Mouse (Mus musculus) limb, embryonic 15.5 days (tissue): ENCODE data around the gene Gm11639. TPM values are rescaled to one million over a fixed set of nuclear protein-coding genes. Genes with fewer than 3 reads are reported as not detected.
A peak's percentile ranks its signal among the peaks of the same experiment; 100 is the strongest.

Experiments
- ATAC-seq: fragments of 200-750 bp; cut with Nextera tagmentation; 2 replicates; pipeline ENCODE4 v1.8.0; 2017; ENCODE audit warnings: low read depth, moderate TSS enrichment; ENCODE audit not compliant: insufficient number of reproducible peaks, low FRiP score, low TSS enrichment
- H3K27ac ChIP-seq: fragments of 300-500 bp; sonication (generic); 2 replicates; pipeline ENCODE4 v1.5.1; 2015; ENCODE audit warnings: moderate library complexity, mild to moderate bottlenecking, inconsistent platforms
- H3K27me3 ChIP-seq: fragments of 300-500 bp; sonication (generic); 2 replicates; pipeline ENCODE4 v1.6.1; 2015; ENCODE audit warnings: inconsistent platforms
- H3K36me3 ChIP-seq: fragments of 300-500 bp; sonication (generic); 2 replicates; pipeline ENCODE4 v1.6.1; 2015; ENCODE audit warnings: inconsistent platforms
- H3K4me1 ChIP-seq: fragments of 300-500 bp; sonication (generic); 2 replicates; pipeline ENCODE4 v1.6.1; 2015; ENCODE audit warnings: inconsistent platforms
- H3K4me2 ChIP-seq: fragments of 300-500 bp; sonication (generic); 2 replicates; pipeline ENCODE4 v1.6.1; 2015; ENCODE audit warnings: mild to moderate bottlenecking, inconsistent platforms
- H3K4me3 ChIP-seq: fragments of 300-500 bp; sonication (generic); 2 replicates; pipeline ENCODE4 v1.5.1; 2015; ENCODE audit warnings: mild to moderate bottlenecking, inconsistent platforms
- H3K9ac ChIP-seq: fragments of 300-500 bp; sonication (generic); 2 replicates; pipeline ENCODE4 v1.6.1; 2015; ENCODE audit warnings: inconsistent platforms
- H3K9me3 ChIP-seq: fragments of 300-500 bp; sonication (generic); 2 replicates; pipeline ENCODE4 v1.6.1; 2016; ENCODE audit warnings: inconsistent platforms
- WGBS: fragments of 180-500 bp; shearing (Covaris S2); methylation state at CpG from one replicate; pipeline ENCODE4 v1.1.7; 2015; 5-methylcytosine and 5-hydroxymethylcytosine counted together
- polyA plus RNA-seq: library from polyadenylated mRNA; unstranded; fragments of >200 nt; fragmentation: Nextera tagmentation; extraction: Ambion mirVana; gene quantifications from 2 replicates; pipeline ENCODE4 v1.2.1, GENCODE M21; 2015

Gene Gm11639
- polyA plus RNA-seq, 1 experiment from 2014 or later = not detected

DNA sequence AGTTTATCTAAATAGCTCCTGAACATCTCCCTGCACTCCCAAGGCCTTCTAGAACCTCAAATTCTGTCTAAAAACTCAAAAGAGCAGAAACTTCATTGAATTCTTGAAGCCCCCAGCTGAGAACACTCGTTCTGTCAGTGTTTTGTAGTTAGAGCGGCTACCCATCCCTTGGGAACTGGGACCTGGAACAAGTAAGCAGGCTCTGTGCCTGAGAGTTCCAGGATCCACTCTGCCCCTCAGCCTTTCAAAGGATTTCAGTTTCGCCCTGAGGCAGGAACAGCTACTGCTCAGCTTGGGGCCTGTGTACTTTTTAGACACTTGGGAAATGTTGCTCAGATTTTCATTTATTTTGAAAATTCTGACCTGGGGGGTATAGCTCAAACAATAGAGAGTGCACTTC is 461.1 kb downstream of the Gm11639 start, which contains the start of gene Gm10842:
Gm10842 (plus strand) TSS at position 301 of the 400 bp plus-strand sequence.
- Histone ChIP-seq H3K4me3 (no peak within 1 kb of the TSS), H3K27ac (no peak within 1 kb of the TSS), H3K4me1 (peaks cover 5% of the 10 kb centered on the region), H3K36me3 (peaks cover 4% of the 10 kb centered on the region; the same call in 1 of the 2 replicates), H3K4me2 (no peak within 1 kb of the TSS), H3K9me3 (no peaks in the 10 kb centered on the region), H3K9ac (no peak within 1 kb of the TSS), H3K27me3 (peaks cover 3% of the 10 kb centered on the region; the same call in 1 of the 2 replicates)
- no peak for ATAC-seq
- 62% methylated on average over 3 of the region's 3 CpGs for WGBS

DNA sequence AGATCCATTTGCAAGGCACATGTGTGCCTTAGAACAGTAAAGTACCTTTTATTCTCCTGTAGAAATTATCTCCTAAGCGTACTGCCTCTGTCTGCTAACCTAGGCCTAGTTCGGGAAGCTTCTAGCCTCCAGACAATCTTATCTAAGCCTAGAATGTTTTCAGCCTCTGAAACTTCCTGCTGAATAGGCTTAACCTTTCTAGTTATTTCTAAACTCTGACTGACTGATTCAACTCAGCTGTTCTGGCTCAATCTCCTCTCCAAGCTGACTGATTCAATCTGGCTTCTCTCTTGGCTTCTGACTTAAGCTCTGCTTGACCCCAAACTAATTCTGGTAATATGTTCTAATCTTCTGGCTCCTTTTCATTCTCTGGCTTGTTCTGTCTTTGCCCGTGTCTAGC is 463.8 kb downstream of the Gm11639 start:
- no peak for ATAC-seq
- no peaks in the 10 kb centered on the region for H3K36me3 ChIP-seq
- no peak overlapping the region for H3K27ac ChIP-seq
- H3K4me2 ChIP-seq = no peak overlapping the region
- H3K27me3 ChIP-seq = peaks cover 3% of the 10 kb centered on the region; the same call in 1 of the 2 replicates
- no peak overlapping the region for H3K9ac ChIP-seq
- WGBS = 70% methylated on average over 3 of the region's 3 CpGs
- H3K9me3 ChIP-seq = no peaks in the 10 kb centered on the region
- H3K4me3 ChIP-seq = no peak overlapping the region
- H3K4me1 ChIP-seq = peaks cover 17% of the 10 kb centered on the region

DNA sequence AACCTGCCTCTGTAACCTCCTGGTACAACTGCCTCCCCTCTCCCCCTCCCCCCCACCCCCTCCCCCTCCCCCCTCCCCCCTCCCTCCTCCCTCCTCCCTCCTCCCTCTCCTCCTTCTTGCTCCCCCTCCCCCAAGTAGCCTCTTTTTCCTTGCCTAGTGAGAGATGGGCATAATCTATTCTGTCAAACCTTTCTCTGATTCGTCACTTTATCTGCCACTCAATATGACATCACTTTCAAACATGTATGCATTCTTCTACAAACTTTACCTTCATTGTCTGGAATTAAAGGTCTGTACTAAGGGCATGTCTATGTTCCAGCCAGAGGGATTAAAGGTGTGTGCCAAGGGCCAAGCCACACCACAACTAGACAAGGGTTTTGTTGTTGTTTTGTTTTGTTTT is 464.3 kb downstream of the Gm11639 start:
- H3K4me1 ChIP-seq = peaks cover 17% of the 10 kb centered on the region
- no peaks in the 10 kb centered on the region for H3K9me3 ChIP-seq
- H3K27ac ChIP-seq = no peak overlapping the region
- H3K9ac ChIP-seq = no peak overlapping the region
- peaks cover 3% of the 10 kb centered on the region; the same call in 1 of the 2 replicates for H3K27me3 ChIP-seq
- H3K4me2 ChIP-seq = no peak overlapping the region
- no peak overlapping the region for H3K4me3 ChIP-seq
- no peak for ATAC-seq
- 83% methylated on average over 1 of the region's 1 CpGs for WGBS
- H3K36me3 ChIP-seq = no peaks in the 10 kb centered on the region

DNA sequence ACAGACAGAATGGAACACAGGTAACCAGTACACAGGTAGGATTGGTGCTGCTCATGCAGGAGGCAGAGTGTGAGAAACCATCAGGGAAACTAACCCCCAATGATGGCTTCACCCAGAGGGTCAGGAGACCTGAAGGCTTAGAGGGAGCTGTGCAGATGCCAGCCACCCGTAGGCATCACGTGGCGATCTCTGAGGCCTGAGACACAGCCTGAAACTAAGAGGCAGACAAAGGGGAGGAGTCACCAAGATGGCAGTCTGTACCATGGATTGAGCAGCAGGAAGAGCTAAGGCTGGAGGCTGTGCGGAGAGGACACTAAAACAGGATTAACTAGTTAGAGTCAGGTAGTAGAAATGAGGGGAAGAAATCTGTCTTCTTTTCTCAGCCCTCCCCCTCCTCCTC is 465.2 kb downstream of the Gm11639 start:
- no peak overlapping the region for H3K9ac ChIP-seq
- no peak overlapping the region for H3K4me2 ChIP-seq
- WGBS = 42% methylated on average over 4 of the region's 4 CpGs
- H3K9me3 ChIP-seq = no peaks in the 10 kb centered on the region
- ATAC-seq = no peak
- no peaks in the 10 kb centered on the region for H3K36me3 ChIP-seq
- H3K27me3 ChIP-seq = peaks cover 3% of the 10 kb centered on the region; the same call in 1 of the 2 replicates
- H3K4me1 ChIP-seq = peaks cover 17% of the 10 kb centered on the region
- H3K27ac ChIP-seq = no peak overlapping the region
- H3K4me3 ChIP-seq = no peak overlapping the region

DNA sequence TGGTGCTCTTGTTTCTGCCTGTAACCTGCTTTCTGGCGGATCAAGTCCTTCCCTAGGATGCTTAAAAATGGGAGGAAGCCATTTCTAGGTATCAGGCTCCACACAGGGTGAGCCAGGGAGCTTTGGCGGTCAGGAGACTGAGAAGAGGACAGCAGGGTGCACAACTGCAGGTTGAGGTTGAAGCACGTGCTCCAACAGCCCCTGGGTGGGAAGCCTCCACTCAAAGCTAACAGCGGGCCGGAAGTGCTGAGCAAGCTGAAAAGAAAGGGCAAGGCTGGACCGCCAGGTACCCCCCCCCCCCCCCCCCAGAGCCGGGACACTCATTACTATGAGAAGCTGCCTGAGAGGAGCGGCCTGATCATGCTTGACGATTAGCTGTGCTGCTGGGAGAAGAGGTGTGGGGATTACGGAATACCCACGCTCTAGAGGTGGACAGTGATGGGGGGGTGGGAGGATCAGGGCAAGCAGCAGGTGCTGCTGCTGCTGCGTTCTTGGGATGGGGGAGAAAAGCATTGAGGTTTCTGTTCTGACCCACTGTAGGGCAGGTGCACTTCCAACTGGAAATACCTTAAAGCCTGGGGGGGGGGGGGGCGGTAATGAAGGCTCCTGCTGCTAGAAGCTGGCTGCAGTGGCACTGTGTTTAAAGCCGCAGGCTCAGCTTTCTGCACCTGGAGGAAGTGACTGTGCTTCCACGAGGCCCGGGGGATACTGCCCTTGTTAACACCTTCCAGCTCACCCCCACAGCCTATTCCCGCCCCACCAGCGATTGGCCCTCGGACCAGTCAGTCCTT is 465.9 kb downstream of the Gm11639 start:
- H3K9me3 ChIP-seq = no peaks in the 10 kb centered on the region
- H3K4me2 ChIP-seq = peak overlapping the region; percentile 14; the same call in 1 of the 2 replicates
- WGBS = 10% methylated on average over 19 of the region's 19 CpGs
- peaks cover 3% of the 10 kb centered on the region; the same call in 1 of the 2 replicates for H3K27me3 ChIP-seq
- H3K4me1 ChIP-seq = peaks cover 17% of the 10 kb centered on the region
- no peak overlapping the region for H3K27ac ChIP-seq
- no peak; the same call in 1 of the 2 replicates for ATAC-seq
- no peak overlapping the region for H3K9ac ChIP-seq
- no peak overlapping the region for H3K4me3 ChIP-seq
- H3K36me3 ChIP-seq = no peaks in the 10 kb centered on the region

DNA sequence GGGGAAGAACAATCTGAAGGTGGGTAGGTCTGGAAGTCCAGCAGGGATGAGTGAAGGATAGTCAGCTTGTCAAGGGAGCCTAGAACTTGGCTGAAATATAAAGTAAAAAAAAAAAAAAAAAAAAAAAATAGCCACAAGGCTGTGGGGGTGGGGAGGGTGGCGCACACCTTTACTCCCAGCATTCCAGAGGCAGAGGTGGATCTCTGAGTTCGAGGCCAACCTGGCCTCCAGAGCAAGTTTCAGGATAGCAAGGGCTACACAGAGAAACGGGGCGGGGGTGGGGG is 466.5 kb downstream of the Gm11639 start:
- Histone ChIP-seq H3K9ac (no peak overlapping the region), H3K27ac (no peak overlapping the region), H3K27me3 (peaks cover 3% of the 10 kb centered on the region; the same call in 1 of the 2 replicates), H3K4me3 (no peak overlapping the region), H3K4me1 (peaks cover 17% of the 10 kb centered on the region), H3K9me3 (no peaks in the 10 kb centered on the region), H3K4me2 (no peak overlapping the region), H3K36me3 (no peaks in the 10 kb centered on the region)
- no peak for ATAC-seq
- WGBS = 40% methylated on average over 1 of the region's 4 CpGs

DNA sequence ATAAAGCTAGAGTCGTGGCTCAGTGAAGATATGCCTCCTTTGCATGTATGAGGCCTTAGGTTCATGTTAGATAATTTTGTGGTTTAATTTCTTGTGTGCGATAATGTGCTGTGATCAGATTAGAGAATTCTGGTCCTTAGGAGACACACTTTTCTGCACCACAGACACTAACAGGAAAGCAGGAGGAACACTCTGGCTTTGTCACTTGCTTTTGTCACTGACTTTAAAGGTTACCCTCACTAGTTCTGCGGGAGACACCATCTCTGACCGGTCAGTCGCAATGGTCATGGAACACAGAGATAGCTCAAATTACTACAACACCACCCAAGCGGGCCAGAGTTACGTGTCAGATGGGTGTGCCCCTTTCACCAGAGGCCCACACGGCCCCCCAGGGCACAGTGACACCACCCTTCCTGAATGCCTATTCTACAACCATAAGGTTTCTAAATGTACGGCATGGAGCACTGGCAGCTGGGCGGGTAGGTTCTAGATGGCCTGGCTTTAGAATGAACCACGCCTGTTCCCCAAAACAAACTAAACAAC is 466.9 kb downstream of the Gm11639 start:
- H3K27me3 ChIP-seq = peaks cover 3% of the 10 kb centered on the region; the same call in 1 of the 2 replicates
- WGBS = 58% methylated on average over 11 of the region's 11 CpGs
- H3K4me1 ChIP-seq = peaks cover 17% of the 10 kb centered on the region
- H3K27ac ChIP-seq = no peak overlapping the region
- no peak overlapping the region for H3K9ac ChIP-seq
- no peak for ATAC-seq
- H3K4me2 ChIP-seq = no peak overlapping the region
- no peak overlapping the region for H3K4me3 ChIP-seq
- no peaks in the 10 kb centered on the region for H3K36me3 ChIP-seq
- no peaks in the 10 kb centered on the region for H3K9me3 ChIP-seq

DNA sequence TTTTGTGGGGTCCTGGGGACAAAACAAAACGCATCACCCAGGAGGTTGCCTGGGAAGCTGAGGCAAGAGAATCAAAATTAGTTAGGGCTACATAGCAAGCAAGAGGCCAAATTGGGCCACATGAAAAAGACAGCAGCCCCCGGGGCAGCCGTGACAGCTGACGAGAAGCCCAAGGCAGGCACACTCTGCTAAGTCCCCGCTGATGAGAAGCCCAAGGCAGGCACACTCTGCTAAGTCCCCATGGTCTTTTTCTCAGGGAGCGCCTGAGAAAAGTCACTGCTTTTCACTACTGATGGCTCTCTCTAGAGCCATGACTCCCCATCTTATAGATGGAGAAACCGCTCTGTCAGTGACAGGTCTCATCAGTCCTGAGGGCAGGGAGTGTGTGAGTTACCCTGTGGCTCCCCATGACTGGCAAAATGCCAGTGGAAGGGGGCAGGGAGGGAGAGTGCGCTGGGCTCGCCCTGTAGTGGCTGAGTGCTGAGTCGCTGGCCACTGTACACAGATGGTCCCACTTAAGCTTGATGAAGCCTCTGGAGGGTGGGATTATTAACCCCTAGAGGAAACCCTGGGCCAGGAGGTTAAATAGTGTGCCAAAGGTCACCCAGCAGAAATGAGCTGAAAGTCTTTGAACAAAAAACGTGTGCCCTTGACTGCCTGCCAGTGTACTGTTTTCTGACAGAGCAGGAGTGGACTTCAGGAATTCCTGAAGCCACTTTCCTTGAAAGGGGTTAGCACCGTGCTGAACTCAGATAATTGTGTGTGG is 467.7 kb downstream of the Gm11639 start:
- H3K36me3 ChIP-seq = no peaks in the 10 kb centered on the region
- H3K4me2 ChIP-seq = no peak overlapping the region
- H3K9me3 ChIP-seq = no peaks in the 10 kb centered on the region
- no peak overlapping the region for H3K27ac ChIP-seq
- peak; percentile 37; the same call in 1 of the 2 replicates for ATAC-seq
- H3K4me1 ChIP-seq = peaks cover 17% of the 10 kb centered on the region
- H3K9ac ChIP-seq = no peak overlapping the region
- 12% methylated on average over 12 of the region's 12 CpGs for whole genome bisulfite sequencing
- peaks cover 3% of the 10 kb centered on the region; the same call in 1 of the 2 replicates for H3K27me3 ChIP-seq
- no peak overlapping the region for H3K4me3 ChIP-seq

DNA sequence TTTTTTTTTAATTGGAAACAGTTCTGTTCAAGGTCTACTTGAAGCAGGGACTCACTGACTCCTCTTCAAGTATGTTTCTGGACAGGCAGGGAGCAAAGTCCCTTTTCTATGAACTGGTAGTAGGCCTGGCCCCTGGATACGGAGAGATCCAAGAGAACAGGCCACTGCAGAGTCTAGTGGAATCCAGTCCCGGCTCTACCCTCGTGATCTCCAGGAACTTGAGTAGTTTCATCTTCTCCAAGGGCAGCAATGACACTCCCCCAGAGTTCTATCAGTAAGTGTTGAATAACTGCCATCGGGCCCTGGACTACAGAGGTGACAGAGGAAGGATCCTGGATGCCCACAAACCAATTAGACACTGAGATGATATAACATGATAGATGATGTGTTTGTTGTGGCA is 470.4 kb downstream of the Gm11639 start:
- Histone ChIP-seq H3K27ac (no peak overlapping the region), H3K4me2 (no peak overlapping the region), H3K36me3 (no peaks in the 10 kb centered on the region), H3K4me1 (peaks cover 17% of the 10 kb centered on the region), H3K4me3 (no peak overlapping the region), H3K27me3 (peaks cover 3% of the 10 kb centered on the region; the same call in 1 of the 2 replicates), H3K9ac (no peak overlapping the region), H3K9me3 (no peaks in the 10 kb centered on the region)
- 47% methylated on average over 4 of the region's 4 CpGs for WGBS
- ATAC-seq = no peak

DNA sequence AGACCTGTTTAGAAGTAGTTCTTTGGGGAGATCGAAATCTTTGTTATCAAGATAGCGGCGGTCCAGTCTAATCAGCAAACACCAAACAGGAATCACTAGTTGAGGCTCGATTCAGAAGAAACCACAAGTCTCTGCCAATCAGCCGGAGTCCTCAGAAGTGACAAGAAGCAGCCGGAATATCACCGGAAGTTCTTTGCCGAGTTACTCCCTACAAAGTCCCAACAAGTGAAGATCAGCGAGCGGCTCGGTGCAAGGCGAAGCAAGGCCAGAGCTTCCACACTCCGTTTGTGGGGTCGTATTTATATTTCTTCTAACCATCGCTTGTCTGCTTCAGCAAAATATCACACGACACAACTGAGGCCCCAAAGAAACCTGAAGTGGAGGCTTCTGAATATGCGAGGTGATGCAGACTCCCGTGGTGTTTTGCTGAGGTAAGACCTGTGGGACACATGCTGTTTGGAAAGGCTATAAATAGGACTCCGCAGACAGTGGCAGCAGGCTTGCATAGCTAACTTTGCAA is 471.3 kb downstream of the Gm11639 start:
- Histone ChIP-seq H3K4me1 (peaks cover 10% of the 10 kb centered on the region), H3K27me3 (no peaks in the 10 kb centered on the region), H3K4me2 (no peak overlapping the region), H3K4me3 (no peak overlapping the region), H3K27ac (no peak overlapping the region), H3K9ac (no peak overlapping the region), H3K36me3 (no peaks in the 10 kb centered on the region), H3K9me3 (no peaks in the 10 kb centered on the region)
- ATAC-seq = no peak
- 82% methylated on average over 19 of the region's 19 CpGs for WGBS

DNA sequence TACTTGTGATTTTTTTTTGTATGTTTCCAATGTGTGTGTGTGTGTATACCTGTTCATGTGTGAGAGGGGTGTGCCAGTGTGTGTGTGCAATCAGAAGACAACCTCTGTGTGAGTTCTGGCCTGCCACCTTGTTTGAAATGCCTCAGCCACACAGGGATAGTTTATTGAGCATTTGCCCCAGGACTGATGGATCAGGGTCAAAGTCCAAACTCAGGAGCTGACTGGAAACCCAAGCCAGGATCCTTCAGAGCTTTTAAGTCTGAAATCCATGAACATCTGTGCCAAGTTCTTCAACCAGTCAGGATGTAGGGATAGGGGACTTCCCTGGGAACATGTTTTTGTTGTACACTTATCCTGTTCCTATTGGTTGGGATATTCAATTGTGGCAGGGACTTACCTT is 472.5 kb downstream of the Gm11639 start:
- no peak overlapping the region for H3K27ac ChIP-seq
- H3K9me3 ChIP-seq = no peaks in the 10 kb centered on the region
- no peak overlapping the region for H3K9ac ChIP-seq
- ATAC-seq = no peak
- H3K4me1 ChIP-seq = peaks cover 8% of the 10 kb centered on the region
- H3K4me2 ChIP-seq = no peak overlapping the region
- H3K27me3 ChIP-seq = no peaks in the 10 kb centered on the region
- no peak overlapping the region for H3K4me3 ChIP-seq
- H3K36me3 ChIP-seq = no peaks in the 10 kb centered on the region
